Mouse (Mus musculus): ENCODE results near the gene Cd101.

- no peak for TF ChIP-seq POLR2A (IDR thresholded peaks at IDR 0.05; ENCODE audit: low read depth, low read length)
- no peak for TF ChIP-seq CTCF (IDR thresholded peaks at IDR 0.05; ENCODE audit: extremely low read depth, insufficient read depth, insufficient read length, insufficient replicate concordance)
These were observed 39.1 kb downstream of the Cd101 start for GRCm38 (mm10) chr3:100990231-100990630.

Data from spleen, adult 2 months (tissue).